Mouse (Mus musculus): Measurements from ENCODE around the gene Peg10. TPM values are rescaled to one million over a fixed set of nuclear protein-coding genes. Genes with fewer than 3 reads are reported as not detected.

The Peg10 gene
- 1 to 10 TPM; 1.4 to 1.5 TPM for total RNA-seq (2021)
- long read RNA-seq, experiment 1: 0 reads
- long read RNA-seq, experiment 2: 0 reads

DNA sequence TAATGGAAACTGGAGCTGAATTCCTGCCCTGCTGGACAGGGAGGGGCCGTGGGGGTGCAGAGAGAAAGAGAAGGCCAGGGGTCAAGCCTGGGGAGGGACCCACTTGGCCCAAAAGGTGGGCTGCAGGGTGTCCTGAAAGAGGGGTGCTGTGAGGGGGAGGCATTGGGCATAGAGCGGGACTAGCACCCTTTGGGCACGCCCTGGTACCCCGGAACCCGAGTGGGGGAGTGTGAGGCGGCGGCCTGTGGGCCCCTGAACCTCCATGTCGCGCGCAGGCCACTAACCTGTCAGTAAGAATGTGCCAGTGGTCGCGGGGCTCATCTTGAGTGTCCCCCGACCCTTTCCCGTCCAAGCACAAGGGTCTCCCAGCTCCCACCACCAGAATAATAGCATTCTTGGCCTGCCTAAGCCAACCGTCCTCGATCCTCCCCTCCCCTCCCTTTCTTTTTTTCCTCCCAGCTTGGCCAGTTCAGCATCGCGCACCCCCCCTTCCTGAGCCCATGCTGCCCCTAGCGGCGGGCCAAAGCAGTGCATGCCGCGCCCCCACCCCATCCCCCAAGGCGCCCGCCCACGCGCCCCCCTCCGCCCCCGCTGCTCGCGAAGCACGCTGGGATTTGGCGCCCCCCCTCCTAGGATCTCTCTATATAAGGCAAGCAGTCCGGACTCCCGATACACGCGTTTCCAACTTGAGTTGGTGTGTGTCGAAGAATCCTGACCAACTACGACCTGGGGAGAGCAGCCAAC is at the start of gene Peg10, which contains the start of gene Sgce:
TSS of gene Peg10 (plus strand) at position 611 of the 744 bp plus-strand sequence.
TSS of gene Sgce (minus strand) at position 512 of the 744 bp plus-strand sequence.
- DNase-seq: peak; percentile 84 to 86
- intact Hi-C loops (cut with DNase I): loop anchor here (5.0 to 10.0 kb wide), 4 partner anchors 145 to 645 kb away; partner anchors contain the start of gene Casd1

DNA sequence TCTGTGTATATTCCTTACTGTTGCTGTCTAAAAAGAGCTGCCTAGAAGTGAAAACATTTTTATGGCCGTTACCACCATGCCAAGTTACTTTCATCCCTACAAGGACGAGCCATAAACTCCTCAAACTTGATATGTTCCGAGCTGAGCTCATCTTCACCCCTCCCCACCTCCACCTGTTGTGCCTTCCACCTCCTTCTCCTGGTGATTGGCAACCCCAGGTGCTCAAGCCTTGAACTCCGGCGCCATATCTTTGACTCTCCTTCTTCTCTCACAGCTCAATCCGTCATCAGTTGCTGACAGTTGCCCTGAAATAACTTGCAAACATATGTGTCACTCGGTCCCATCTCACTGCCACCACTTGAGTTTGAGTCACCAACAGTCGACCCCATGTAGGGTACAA is 45.5 kb upstream of the Peg10 start:
- DNase-seq: no peak
- intact Hi-C loops (cut with DNase I): no loop called here

DNA sequence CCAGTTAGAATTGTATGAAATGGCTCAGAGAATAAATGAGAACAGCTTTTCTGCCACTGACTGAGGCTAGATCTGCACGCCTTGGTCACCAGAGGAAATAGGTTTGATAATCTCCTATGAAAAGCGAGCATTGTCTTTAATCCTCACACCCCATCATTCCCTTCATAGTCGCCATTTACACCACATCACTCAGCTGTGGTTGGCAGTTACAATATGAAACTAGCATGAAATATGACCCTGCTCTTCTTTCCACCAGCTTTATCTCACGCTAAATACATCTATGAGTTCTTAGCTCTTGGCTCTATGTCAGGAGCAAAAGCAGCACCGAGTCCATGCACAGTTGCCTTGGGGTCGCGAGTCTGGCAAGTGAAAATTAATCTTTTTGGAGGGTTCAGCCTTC is 43.2 kb upstream of the Peg10 start:
- DNase-seq: no peak
- intact Hi-C loops (cut with DNase I): no loop called here

DNA sequence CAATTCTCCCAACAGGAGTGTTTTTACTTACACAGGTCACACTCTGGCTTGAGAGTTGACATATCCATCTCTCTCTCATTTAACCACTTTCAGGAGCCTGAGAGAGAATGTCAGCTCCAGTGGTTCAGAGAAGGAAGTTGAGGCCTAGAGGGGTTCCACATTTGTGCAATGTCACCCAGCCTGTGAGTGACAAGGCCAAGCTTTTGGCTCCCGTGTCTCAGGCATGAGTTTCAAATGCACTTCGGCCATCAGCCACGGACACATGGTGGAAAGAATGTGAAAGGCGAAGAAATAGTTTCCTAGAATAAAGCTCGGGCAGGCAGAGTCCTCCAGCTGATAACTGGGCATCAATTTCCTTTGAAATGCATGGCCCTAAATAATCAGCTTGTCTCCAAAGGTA is 40.7 kb upstream of the Peg10 start:
- intact Hi-C loops (cut with DNase I): no loop called here
- no peak for DNase-seq

DNA sequence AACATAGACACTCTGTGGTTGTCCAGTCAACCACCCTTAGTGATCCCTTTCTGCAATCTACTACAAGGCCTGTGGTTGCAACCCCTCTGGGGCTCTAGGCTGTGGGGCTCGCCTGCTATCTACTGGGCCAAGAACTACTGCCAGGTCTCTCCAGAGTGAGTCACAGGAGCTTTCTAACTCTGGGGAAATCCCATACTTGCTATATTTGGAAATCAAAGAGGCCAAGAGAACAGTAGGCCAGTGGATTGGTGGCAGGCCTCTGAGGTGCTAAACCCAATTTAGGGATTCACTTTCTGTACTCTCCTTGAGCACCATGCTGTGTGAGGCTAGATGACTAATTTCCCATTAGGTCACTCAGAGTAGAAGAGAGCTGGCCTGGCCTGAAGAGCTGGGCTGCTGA is 38.1 kb upstream of the Peg10 start:
- DNase-seq: peak in 1 of 2 experiments; percentile 18
- intact Hi-C loops (cut with DNase I): no loop called here

DNA sequence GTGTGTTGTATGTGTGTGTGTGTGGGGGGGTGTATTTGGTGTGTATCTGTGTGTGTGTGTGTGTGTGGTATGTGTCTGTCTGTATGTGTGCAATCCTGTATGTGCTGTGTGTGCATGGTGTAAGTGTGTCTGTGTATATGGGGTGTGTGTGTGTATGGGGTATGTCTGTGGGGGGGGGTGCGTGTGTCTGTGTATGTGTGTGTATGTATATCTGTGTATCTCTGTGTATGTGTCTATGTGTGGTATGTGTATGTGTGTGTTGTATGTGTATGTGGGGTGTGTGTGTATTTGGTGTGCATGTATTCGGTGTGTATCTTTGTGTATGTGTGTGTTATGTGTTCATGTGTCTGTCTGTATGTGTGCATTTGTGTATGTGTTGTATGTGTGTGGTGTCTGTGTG is 30.9 kb upstream of the Peg10 start:
- no peak for DNase-seq
- intact Hi-C loops (cut with DNase I): no loop called here

DNA sequence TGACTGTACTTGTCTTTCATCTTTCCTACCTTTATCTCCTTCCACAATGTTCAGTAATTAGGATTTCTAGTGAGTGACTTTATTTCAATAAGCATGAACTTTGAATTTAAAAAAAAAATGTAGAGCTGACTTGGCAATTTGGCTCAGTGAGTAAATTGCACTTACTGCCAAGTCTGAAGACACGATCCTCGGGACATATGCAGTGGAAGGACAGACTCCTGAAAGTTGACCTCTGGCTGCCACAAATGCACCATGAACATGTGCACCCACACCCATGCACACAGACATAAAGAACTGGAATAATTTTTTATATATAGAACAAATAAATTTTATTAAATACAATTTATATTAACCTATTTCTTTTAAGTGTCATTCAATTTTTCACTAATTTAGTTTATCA is 29.8 kb upstream of the Peg10 start:
- no peak for DNase-seq
- intact Hi-C loops (cut with DNase I): no loop called here

DNA sequence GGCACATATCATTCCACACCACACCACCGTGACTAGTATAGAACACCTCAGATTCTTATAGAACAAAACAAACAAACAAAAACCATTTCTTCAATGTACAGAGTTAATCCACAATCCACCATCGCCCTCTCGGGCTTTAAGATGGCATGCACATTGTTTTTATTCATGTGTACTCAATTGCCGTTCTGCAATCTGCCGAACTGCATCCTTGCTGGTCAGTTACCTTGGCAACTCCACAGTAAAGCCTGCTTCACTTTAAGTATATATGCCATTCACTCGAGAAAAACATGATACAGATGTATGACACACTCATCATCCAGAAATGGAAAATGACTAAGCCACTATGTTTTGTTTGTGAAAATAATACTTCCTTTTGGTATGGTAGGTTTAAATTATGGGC is 25.0 kb upstream of the Peg10 start:
- intact Hi-C loops (cut with DNase I): no loop called here
- DNase-seq: no peak

DNA sequence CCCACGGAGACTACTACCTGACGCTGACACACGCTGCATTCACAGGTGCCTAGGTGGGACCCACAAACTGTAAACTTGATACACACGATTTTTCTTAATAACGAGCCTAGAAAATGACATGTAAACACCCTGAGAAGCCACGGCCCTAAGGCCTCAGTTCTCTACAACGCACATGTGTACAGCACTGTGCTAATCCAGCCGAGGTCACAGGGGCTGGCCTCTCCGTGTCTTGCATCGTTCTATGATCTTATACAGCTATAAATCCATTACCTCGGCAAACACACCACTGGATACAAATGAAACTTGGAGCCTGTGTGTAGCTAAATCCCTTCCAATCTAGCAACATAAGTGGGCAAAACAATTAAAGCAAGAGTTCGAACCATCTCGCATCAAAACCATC is 24.4 kb upstream of the Peg10 start:
- DNase-seq: no peak

DNA sequence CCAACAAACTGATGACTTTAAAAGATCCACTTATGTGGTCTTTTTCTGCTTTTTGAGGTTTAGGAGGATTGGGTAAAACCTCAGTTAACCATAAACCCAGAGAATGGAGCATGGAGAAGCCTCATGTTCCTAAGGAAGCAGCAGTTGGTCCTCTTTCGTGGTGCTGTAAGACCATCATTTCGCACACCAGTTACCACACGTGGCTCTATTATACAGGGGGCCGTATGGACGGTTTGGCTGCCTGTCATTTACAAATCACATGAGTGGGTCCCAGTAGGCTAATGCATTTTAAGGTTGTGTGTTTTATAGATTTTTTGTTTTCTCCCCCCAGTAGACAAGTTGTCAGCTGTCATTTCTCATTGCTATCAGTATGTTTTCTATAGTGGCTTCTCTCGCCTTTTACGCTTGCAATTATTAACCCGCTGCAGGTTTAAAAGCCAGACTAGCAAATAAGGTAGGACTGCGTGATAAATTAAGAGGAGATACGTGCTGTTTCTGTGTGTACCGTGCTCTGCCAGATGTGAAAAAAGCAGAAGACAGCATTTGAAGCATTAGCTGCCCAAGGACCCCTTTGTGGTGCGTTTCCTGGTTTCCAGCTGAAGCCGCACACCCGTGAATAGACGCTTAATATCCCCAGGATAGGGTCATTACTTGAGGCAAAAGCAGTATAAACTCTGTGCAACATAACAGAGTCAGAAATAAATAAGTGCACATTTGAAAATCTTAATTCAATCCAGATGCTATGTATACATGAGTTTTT is 22.9 kb upstream of the Peg10 start:
- intact Hi-C loops (cut with DNase I): no loop called here
- DNase-seq: no peak

More for the DNA sequence above, 24.4 kb upstream of the Peg10 start:
- intact Hi-C loops (cut with DNase I): no loop called here

DNA sequence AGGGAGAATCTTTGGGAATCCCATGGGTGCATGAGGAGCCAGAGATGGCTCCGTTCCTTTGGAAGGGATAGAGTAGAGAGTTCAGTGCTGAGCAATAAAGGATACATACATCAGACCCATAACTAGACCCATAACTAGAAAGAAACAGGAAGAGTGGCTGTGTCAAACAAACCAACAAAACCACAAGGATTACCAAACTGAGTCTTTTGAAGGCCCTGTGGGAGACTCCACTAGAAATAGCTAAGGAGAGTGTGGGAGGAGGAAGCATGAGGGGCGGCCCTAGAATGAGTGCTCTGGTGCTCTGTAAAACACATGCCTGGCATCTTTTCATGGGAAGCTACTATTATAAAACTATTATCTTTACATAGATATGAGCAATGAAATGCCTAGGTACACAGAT is 18.8 kb upstream of the Peg10 start:
- intact Hi-C loops (cut with DNase I): no loop called here
- no peak for DNase-seq

DNA sequence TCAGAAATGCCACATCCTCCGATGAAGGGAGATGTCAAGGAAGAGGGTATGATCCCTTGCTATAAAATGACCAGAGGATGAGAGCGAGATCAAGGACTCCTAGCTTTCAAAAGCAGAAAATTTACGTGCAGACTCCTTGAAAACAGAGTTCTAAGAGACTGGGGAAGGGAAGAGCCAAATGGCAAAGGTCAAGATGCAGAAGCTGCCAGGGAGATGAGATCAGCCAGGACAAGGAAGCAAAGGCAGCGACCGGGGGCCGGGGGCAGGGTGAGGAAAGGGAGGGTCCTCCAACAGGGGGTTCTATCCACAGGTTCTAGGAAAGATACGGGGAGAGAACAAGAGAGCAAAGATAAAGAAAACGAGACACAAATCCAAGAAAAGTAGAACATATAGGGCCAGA is 15.4 kb upstream of the Peg10 start:
- intact Hi-C loops (cut with DNase I): no loop called here
- DNase-seq: no peak

DNA sequence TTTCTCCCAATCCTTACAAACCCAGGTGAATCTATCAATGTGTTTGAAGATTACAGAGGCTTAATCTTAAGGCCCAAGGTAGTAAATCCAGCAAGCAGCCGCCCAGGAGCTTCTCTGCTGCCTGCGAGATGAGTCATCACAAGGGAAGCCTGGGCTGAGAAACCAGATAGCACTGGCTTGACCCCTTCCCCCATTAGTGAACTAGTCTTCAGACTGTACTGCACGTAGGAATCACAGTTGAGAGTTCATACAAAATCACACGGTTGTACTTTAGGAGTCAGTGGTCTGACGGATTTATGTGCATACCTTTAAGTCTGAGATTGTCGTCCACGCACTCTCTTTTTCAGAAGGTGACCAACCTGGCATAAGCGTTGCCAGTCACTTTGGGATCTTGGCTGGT is 13.9 kb upstream of the Peg10 start:
- no peak for DNase-seq
- intact Hi-C loops (cut with DNase I): no loop called here

DNA sequence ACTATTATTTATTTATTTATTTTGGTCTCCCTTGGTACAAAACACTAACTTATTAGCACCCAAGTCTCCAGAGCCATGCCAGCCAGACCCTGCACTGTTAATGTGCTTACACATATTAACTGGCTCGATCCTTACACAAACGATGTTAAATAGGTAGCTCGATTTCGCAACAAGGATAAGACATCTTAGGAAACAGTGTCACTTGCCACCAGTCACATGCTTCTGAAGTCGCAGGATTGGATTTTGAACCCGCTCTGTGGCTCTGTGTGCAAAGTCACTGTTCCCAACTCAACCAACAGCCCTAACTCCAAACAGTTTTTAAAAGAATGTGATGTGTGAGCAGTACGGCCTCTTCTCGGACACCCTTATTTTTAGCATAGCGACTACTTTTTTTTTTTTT is 10.7 kb upstream of the Peg10 start:
- DNase-seq: no peak
- intact Hi-C loops (cut with DNase I): no loop called here

DNA sequence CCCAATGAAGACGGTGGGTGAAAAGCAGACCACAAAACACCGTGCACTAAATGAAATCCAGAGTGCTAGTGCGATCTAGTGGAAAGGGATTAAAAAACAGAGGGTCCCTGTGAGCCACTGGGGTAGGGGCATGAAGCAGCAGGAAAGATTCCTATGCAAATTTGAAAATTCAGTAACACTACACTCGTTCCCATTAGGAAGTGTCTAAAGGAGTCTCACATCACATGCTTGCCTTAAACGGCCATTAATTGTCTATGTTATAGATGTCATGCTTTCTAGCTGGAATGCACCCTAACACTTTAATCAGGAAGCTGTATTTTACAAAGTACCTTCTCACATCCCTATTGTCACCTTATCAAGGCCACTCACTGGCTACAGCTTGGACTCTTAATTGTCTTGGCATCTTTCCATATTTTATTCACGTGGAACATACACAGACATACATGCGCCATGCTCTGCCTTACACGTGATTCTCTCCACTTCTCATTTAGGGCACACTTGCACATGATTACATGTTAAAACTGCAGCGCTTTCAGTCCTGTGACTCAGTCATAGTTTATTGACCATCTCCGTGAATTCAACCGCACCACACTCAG is 9.0 kb upstream of the Peg10 start:
- intact Hi-C loops (cut with DNase I): no loop called here
- no peak for DNase-seq

DNA sequence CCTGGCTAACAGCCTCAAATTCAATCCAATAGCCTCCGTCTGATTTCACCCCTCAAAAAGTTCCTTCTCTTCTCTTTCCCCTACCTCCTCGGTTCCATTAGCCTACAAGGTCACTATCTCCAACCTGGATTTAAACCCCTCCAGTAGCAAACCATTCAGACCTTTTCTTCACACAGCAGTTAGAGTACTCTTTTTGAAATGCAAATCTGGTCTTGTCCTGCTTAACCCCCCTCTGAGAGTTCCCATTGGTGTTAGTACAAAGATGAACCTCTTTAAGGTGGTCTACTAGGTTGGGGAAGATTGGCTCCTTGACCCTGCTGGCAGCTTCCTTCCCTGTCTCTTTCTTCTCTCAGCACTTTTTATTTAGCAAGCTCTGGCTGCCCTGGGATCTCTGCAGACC is 8.4 kb upstream of the Peg10 start:
- no peak for DNase-seq
- intact Hi-C loops (cut with DNase I): no loop called here

DNA sequence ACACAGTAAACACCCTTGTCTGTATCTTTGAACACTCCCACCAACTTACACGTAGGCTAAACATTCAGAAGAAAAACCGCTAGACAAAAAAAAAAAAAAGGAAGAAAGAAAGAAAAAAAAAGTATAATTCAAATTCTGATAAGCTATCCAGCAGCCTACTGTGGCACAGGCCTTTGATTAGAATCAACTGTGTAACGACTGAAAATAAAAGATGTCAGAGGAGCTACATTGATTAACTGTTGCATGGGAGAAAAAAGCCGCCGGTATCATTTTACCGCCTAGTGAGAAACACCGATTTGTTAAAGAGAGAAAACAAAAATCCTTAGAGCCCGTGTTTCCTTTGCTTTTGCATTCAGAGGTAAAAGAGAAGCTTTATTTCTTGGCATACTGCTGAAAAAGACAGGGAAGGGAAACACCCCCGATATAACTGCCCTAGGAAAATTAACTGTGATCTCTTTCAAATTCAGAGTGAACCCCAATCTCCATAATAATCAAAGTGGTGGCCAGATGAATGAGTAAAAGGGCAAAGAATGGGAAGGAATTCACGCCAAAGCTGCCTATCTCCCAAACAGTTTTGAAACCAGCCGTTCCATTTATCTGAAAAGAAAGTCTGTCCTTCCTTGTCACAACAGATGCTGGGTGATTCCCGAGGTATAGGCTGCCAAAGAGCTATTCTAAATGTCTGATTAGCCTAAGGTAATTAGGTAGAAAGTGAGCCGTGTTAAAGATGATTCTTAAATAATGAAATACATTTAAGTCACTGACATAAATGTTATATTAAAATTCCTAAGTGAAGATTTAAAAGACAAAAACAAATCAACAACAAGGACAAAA is 7.4 kb upstream of the Peg10 start:
- intact Hi-C loops (cut with DNase I): loop anchor here (10.0 kb wide), 2 partner anchors 185 to 375 kb away; no protein-coding TSS in a partner anchor
- DNase-seq: no peak

DNA sequence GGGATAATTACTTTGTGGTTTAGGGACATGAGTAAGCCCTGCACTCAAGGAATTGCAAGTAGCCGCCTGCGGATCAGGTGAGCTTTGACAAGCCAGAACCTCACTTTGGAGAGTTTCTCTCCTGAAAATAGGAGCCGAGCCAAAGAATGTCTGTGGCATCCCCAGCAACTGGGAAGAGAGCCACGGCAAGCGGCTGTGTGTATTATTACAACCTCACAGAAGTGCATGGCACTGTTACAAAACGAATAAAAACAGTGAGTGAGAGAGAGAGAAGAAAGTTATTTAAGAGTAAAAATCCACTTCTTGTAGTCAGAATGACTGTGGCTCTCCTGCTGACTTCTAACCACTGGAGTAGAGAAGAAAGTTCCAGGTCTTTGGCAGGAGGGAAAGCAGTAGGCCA is 6.6 kb upstream of the Peg10 start:
- intact Hi-C loops (cut with DNase I): loop anchor here (10.0 kb wide), 2 partner anchors 186 to 374 kb away; no protein-coding TSS in a partner anchor
- DNase-seq: peak; percentile 38 to 76

DNA sequence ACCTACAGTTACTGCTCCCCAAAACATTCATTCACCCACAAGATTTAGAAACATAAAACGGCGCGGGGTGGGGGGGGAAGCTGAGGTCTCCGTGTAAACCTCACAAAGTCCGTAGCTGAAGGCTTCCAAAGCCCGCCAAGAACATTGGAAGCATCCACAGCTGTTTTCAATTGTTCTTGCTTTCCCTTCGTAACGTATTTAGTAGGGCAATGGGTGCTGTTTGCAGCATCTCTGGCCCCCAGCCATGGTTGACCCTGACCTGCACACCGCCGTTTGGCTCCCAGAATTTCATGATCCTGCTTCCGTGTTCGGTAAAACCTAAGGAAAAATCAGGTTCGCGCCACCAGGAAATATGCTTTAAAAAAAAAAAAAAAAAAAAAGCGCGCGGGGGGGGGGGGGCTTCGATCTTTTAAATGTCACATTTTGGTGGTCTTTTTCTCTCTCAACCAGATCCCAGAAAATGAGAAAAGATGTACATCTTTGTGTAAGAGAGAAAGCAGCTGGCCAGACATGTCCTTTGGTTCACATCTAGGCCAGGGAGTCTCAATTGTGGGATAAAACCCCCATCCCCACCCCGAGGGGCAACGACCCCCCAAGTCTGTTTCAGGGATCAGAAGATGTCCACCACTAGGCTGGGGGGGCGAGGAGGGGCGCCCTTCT is 940 bp upstream of the Peg10 start:
- intact Hi-C loops (cut with DNase I): loop anchor here (5.0 to 10.0 kb wide), 4 partner anchors 144 to 646 kb away; partner anchors contain the start of gene Casd1
- peak; percentile 9 to 23 for DNase-seq
